Mouse (Mus musculus) layer of hippocampus, adult 11-12 months (tissue): ENCODE measurements around the gene Pskh1.

Experiments used
- DNase-seq: peaks from one replicate; pipeline ENCODE4 v3.0.0; 2022; ENCODE audit warnings: low spot score

Gene Pskh1

GRCm38 (mm10) chr8:105959350-105959749, 59.1 kb downstream of the Pskh1 start:
- DNase-seq = no peak

- DNase-seq = no peak
Measured at GRCm38 (mm10) chr8:105961101-105961500, 60.9 kb downstream of the Pskh1 start.

GRCm38 (mm10) chr8:105961536-105961935, 61.3 kb downstream of the Pskh1 start:
- no peak for DNase-seq

GRCm38 (mm10) chr8:105964506-105965265, 64.4 kb downstream of the Pskh1 start:
- no peak for DNase-seq

GRCm38 (mm10) chr8:105965266-105965904, 65.1 kb downstream of the Pskh1 start:
- DNase-seq = no peak

- no peak for DNase-seq
Measured at GRCm38 (mm10) chr8:105965905-105966341, 65.7 kb downstream of the Pskh1 start, which contains the start of gene Slc12a4. Slc12a4 (minus strand) TSS chr8:105966097.

GRCm38 (mm10) chr8:105966692-105967311, 66.6 kb downstream of the Pskh1 start:
- DNase-seq = no peak

- no peak for DNase-seq
Measured at GRCm38 (mm10) chr8:105969367-105969766, 69.1 kb downstream of the Pskh1 start.

GRCm38 (mm10) chr8:105971019-105971720, 70.9 kb downstream of the Pskh1 start:
- no peak for DNase-seq

- DNase-seq = no peak
Measured at GRCm38 (mm10) chr8:105975363-105975762, 75.1 kb downstream of the Pskh1 start.

GRCm38 (mm10) chr8:105979325-105979724, 79.1 kb downstream of the Pskh1 start, which contains the start of gene Dpep3:
Dpep3 (minus strand) TSS chr8:105979429.
- DNase-seq = no peak

- DNase-seq = no peak
Measured at GRCm38 (mm10) chr8:105981146-105981545, 80.9 kb downstream of the Pskh1 start.
